ENCODE assay signal across 20 mouse cellular contexts in the genomic region with DNA sequence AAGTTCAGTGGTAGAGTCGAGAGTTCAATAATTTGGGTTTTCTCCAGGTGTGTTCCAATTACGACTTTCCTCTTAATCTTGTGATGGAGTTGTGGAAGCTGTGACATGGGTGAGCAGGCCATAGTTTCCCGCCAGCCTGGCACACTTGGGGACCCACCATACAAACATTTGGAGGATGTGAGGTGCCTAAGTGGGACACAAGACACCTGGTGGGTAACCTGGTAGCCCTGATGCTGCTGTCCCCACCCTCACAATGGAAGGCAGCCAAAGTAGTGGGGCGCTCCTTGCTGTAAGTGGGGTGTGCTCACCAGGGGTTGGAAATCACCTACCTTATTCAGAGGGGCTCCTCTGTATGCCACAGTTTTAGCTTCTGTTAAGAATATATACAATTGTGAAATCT. TPM values are rescaled to one million over a fixed set of nuclear protein-coding genes. Genes with fewer than 3 reads are reported as not detected.
"Had no signal": no experiment of that assay in that cellular context is flagged by ENCODE, and none has a peak within 500 bp of the region (broad histone marks: within the 10 kb centered on the region; RNA-seq: fewer than 3 reads in every experiment).

No protein-coding gene starts in this region.

- DNase-seq: cerebellum, adult 2 months; cerebellum, adult 8-10 months; cerebellum, adult 9-10 months; cerebellum, adult 9-11 months; cerebellum, postnatal 10 days; cerebellum, postnatal 14 days; cerebellum, postnatal 25 days; cerebellum, postnatal 36 days; embryo, embryonic 11 days; forebrain, postnatal 0 days; gastrocnemius, adult 2 months; gastrocnemius, postnatal 10 days; gastrocnemius, postnatal 14 days; gastrocnemius, postnatal 25 days; gastrocnemius, postnatal 36 days; heart, adult 18-20 months had no signal

RNA-seq across cellular contexts. Expression of a gene that starts 32.3 kb away (rescaled TPM):
- total RNA-seq: gastrocnemius, adult 18-20 months; gastrocnemius, adult 2 months; gastrocnemius, adult 8-10 months; gastrocnemius, postnatal 14 days; gastrocnemius, postnatal 25 days; gastrocnemius, postnatal 36 days; heart, adult 18-20 months; heart, adult 2 months; heart, adult 8-10 months had no signal
